Mouse (Mus musculus): ENCODE measurements around the gene Gmfg. TPM values are rescaled to one million over a fixed set of nuclear protein-coding genes. Genes with fewer than 3 reads are reported as not detected.

Gmfg gene
- polyA plus RNA-seq, 1 experiment from 2014 or later: 16.9 TPM

GRCm38 (mm10) chr7:28444344-28444974 is 7.2 kb downstream of the Gmfg start:
- no peak overlapping the region for H3K4me2 ChIP-seq (ENCODE audit: low read length)
- H3K4me1 ChIP-seq (replicated peaks; ENCODE audit: control insufficient read depth, insufficient read depth, low read length): no peaks in the 10 kb centered on the region
- H3K36me3 ChIP-seq (ENCODE audit: control insufficient read depth, insufficient read depth, low read length): no peaks in the 10 kb centered on the region
- no peak overlapping the region for H3K9ac ChIP-seq (ENCODE audit: low read length)
- H3K27ac ChIP-seq (ENCODE audit: low read depth): no peak overlapping the region
- no peaks in the 10 kb centered on the region for H3K27me3 ChIP-seq (replicated peaks; ENCODE audit: control insufficient read depth, insufficient read depth, low read length)
- no peak for DNase-seq (ENCODE audit: low spot score)
- WGBS: 83% methylated on average over 13 of the region's 13 CpGs
- no peaks in the 10 kb centered on the region for H3K9me3 ChIP-seq (ENCODE audit: control insufficient read depth, low read length)
- ATAC-seq (replicated peaks; ENCODE audit: low FRiP score, low TSS enrichment, low read depth): no peak
- no peak overlapping the region for H3K4me3 ChIP-seq (ENCODE audit: low read depth, low read length)

GRCm38 (mm10) chr7:28446446-28446845 is 9.2 kb downstream of the Gmfg start:
- H3K4me2 ChIP-seq (ENCODE audit: low read length): no peak overlapping the region
- no peak overlapping the region for H3K9ac ChIP-seq (ENCODE audit: low read length)
- no peak overlapping the region for H3K4me3 ChIP-seq (ENCODE audit: low read depth, low read length)
- no peaks in the 10 kb centered on the region for H3K36me3 ChIP-seq (ENCODE audit: control insufficient read depth, insufficient read depth, low read length)
- no peaks in the 10 kb centered on the region for H3K9me3 ChIP-seq (ENCODE audit: control insufficient read depth, low read length)
- H3K27me3 ChIP-seq (replicated peaks; ENCODE audit: control insufficient read depth, insufficient read depth, low read length): no peaks in the 10 kb centered on the region
- whole genome bisulfite sequencing: 8% methylated on average over 12 of the region's 12 CpGs
- H3K27ac ChIP-seq (ENCODE audit: low read depth): no peak overlapping the region
- no peaks in the 10 kb centered on the region for H3K4me1 ChIP-seq (replicated peaks; ENCODE audit: control insufficient read depth, insufficient read depth, low read length)
- peak; percentile 98 for DNase-seq (ENCODE audit: low spot score)
- no peak for ATAC-seq (replicated peaks; ENCODE audit: low FRiP score, low TSS enrichment, low read depth)

GRCm38 (mm10) chr7:28447101-28447830 is 10.0 kb downstream of the Gmfg start:
- no peak for DNase-seq (ENCODE audit: low spot score)
- no peak overlapping the region for H3K9ac ChIP-seq (ENCODE audit: low read length)
- no peaks in the 10 kb centered on the region for H3K9me3 ChIP-seq (ENCODE audit: control insufficient read depth, low read length)
- no peak for ATAC-seq (replicated peaks; ENCODE audit: low FRiP score, low TSS enrichment, low read depth)
- no peaks in the 10 kb centered on the region for H3K27me3 ChIP-seq (replicated peaks; ENCODE audit: control insufficient read depth, insufficient read depth, low read length)
- H3K4me2 ChIP-seq (ENCODE audit: low read length): no peak overlapping the region
- no peak overlapping the region for H3K4me3 ChIP-seq (ENCODE audit: low read depth, low read length)
- WGBS: 17% methylated on average over 12 of the region's 12 CpGs
- H3K4me1 ChIP-seq (replicated peaks; ENCODE audit: control insufficient read depth, insufficient read depth, low read length): no peaks in the 10 kb centered on the region
- H3K27ac ChIP-seq (ENCODE audit: low read depth): no peak overlapping the region
- H3K36me3 ChIP-seq (ENCODE audit: control insufficient read depth, insufficient read depth, low read length): no peaks in the 10 kb centered on the region

- Histone ChIP-seq H3K9me3 (ENCODE audit: control insufficient read depth, low read length) (no peaks in the 10 kb centered on the region), H3K36me3 (ENCODE audit: control insufficient read depth, insufficient read depth, low read length) (no peaks in the 10 kb centered on the region), H3K27me3 (replicated peaks; ENCODE audit: control insufficient read depth, insufficient read depth, low read length) (no peaks in the 10 kb centered on the region), H3K4me2 (ENCODE audit: low read length) (no peak overlapping the region), H3K4me3 (ENCODE audit: low read depth, low read length) (no peak overlapping the region), H3K4me1 (replicated peaks; ENCODE audit: control insufficient read depth, insufficient read depth, low read length) (peaks cover 7% of the 10 kb centered on the region), H3K27ac (ENCODE audit: low read depth) (no peak overlapping the region), H3K9ac (ENCODE audit: low read length) (no peak overlapping the region)
- ATAC-seq (replicated peaks; ENCODE audit: low FRiP score, low TSS enrichment, low read depth) (no peak), DNase-seq (ENCODE audit: low spot score) (no peak)
- WGBS: 67% methylated on average over 13 of the region's 13 CpGs
These were observed 10.9 kb downstream of the Gmfg start for GRCm38 (mm10) chr7:28447865-28448820.

- Histone ChIP-seq H3K27me3 (replicated peaks; ENCODE audit: control insufficient read depth, insufficient read depth, low read length) (no peaks in the 10 kb centered on the region), H3K4me1 (replicated peaks; ENCODE audit: control insufficient read depth, insufficient read depth, low read length) (peaks cover 7% of the 10 kb centered on the region), H3K27ac (ENCODE audit: low read depth) (no peak within 1 kb of the TSS), H3K4me2 (ENCODE audit: low read length) (peak within 1 kb of the TSS; percentile 88), H3K4me3 (ENCODE audit: low read depth, low read length) (peak within 1 kb of the TSS; percentile 73), H3K36me3 (ENCODE audit: control insufficient read depth, insufficient read depth, low read length) (peaks cover 5% of the 10 kb centered on the region; the same call in 1 of the 2 replicates), H3K9ac (ENCODE audit: low read length) (peak within 1 kb of the TSS; percentile 79), H3K9me3 (ENCODE audit: control insufficient read depth, low read length) (no peaks in the 10 kb centered on the region)
- peak; percentile 63 for DNase-seq (ENCODE audit: low spot score)
- WGBS: 1% methylated on average over 46 of the region's 97 CpGs
- peak; percentile 72 for ATAC-seq (replicated peaks; ENCODE audit: low FRiP score, low TSS enrichment, low read depth)
These were observed 14.5 kb downstream of the Gmfg start, which contains the start of gene Lrfn1 for GRCm38 (mm10) chr7:28451531-28452360. TSS of gene Lrfn1 (plus strand) at chr7:28451980.

- Histone ChIP-seq H3K27ac (ENCODE audit: low read depth) (no peak overlapping the region), H3K9me3 (ENCODE audit: control insufficient read depth, low read length) (no peaks in the 10 kb centered on the region), H3K36me3 (ENCODE audit: control insufficient read depth, insufficient read depth, low read length) (peaks cover 9% of the 10 kb centered on the region; the same call in 1 of the 2 replicates), H3K4me1 (replicated peaks; ENCODE audit: control insufficient read depth, insufficient read depth, low read length) (peaks cover 7% of the 10 kb centered on the region), H3K4me2 (ENCODE audit: low read length) (peak overlapping the region; percentile 88), H3K27me3 (replicated peaks; ENCODE audit: control insufficient read depth, insufficient read depth, low read length) (no peaks in the 10 kb centered on the region), H3K9ac (ENCODE audit: low read length) (peak overlapping the region; percentile 79), H3K4me3 (ENCODE audit: low read depth, low read length) (peak overlapping the region; percentile 73)
- DNase-seq (ENCODE audit: low spot score) (no peak), ATAC-seq (replicated peaks; ENCODE audit: low FRiP score, low TSS enrichment, low read depth) (peak; percentile 12; the same call in 1 of the 2 replicates)
- 3% methylated on average over 19 of the region's 24 CpGs for WGBS
These were observed 15.2 kb downstream of the Gmfg start for GRCm38 (mm10) chr7:28452361-28453005.

GRCm38 (mm10) chr7:28460361-28460760 is 23.1 kb downstream of the Gmfg start:
- H3K36me3 ChIP-seq (ENCODE audit: control insufficient read depth, insufficient read depth, low read length): peaks cover 52% of the 10 kb centered on the region
- H3K4me1 ChIP-seq (replicated peaks; ENCODE audit: control insufficient read depth, insufficient read depth, low read length): no peaks in the 10 kb centered on the region
- H3K9me3 ChIP-seq (ENCODE audit: control insufficient read depth, low read length): no peaks in the 10 kb centered on the region
- no peak for DNase-seq (ENCODE audit: low spot score)
- H3K27me3 ChIP-seq (replicated peaks; ENCODE audit: control insufficient read depth, insufficient read depth, low read length): no peaks in the 10 kb centered on the region
- ATAC-seq (replicated peaks; ENCODE audit: low FRiP score, low TSS enrichment, low read depth): no peak
- no peak overlapping the region for H3K4me3 ChIP-seq (ENCODE audit: low read depth, low read length)
- WGBS: 100% methylated on average over 4 of the region's 5 CpGs
- H3K9ac ChIP-seq (ENCODE audit: low read length): no peak overlapping the region
- no peak overlapping the region for H3K4me2 ChIP-seq (ENCODE audit: low read length)
- no peak overlapping the region for H3K27ac ChIP-seq (ENCODE audit: low read depth)

Measured in intestine, embryonic 14.5 days (tissue).